Mouse (Mus musculus) spleen, postnatal 10 days (tissue): ENCODE data around the gene Kcnd3.
A peak's percentile ranks its signal among the peaks of the same experiment; 100 is the strongest.

Source experiments
- DNase-seq, 2 experiments: peaks; one replicate each; pipeline ENCODE4 v3.0.0; 2021 to 2022; ENCODE audit warnings: low spot score in 2 of 2

The Kcnd3 gene

GRCm38 (mm10) chr3:105457657-105458056 lies 5.5 kb downstream of the Kcnd3 start:
- no peak for DNase-seq

- DNase-seq = no peak
Measured at GRCm38 (mm10) chr3:105466538-105466937, 14.4 kb downstream of the Kcnd3 start.

- DNase-seq = no peak
Measured at GRCm38 (mm10) chr3:105472564-105472963, 20.4 kb downstream of the Kcnd3 start.

GRCm38 (mm10) chr3:105476408-105476807 lies 24.3 kb downstream of the Kcnd3 start:
- no peak for DNase-seq

DNA sequence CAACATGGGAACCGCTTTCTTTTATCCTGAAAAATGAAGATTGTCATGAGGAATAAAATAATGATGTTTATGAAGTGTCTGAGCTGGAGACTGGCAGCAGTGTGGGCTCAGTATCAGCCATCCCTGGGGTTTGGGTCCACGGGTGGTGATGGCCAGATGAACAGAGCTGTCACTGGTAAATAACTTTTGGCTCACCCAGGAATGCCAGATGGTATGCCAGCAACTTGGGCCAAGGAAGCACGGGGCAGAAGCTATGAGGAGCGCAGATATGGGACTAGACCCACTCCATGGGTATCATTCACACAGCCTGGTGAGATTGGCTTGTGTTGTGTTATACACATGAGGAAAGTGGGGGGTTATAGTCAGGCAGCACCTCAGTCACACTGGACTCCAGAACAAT lies 26.7 kb downstream of the Kcnd3 start:
- no peak for DNase-seq

DNA sequence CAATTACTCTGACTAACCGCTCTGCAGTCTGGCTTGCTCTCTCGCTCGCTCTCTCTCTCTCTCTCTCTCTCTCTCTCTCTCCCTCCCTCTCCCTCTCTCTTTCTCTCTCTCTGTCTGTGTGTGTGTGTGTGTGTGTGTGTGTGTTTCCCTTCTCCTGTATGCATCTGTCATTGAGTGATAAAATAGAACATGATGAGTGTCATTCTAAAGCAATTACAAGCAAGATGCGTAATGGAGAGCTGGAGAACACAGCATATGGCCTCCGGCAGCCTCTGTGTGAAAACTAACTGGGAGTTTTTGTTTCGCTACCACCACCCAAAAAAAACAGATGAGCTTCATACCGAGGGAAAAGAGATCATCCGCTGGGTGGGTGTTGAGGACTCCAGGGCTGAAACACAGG lies 29.3 kb downstream of the Kcnd3 start:
- DNase-seq = no peak

DNA sequence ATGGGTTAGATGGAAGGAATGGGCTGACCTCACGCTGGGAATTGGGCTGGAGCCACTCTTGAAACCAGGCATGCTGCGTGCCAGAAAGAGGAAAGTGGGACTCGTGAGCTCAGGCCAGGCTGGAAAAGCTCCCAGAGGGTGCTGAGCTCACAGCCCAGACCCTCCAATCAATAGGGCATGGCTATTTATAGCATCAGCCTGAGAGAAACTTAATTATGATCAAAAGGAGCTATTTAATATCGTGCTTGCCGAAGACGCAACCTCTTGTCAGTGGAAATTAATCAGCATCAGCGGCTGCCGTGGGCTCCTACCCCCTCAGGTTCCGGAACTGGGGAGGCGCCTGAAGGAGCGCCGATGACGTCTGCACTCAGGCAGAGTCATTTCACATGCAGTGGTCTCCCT lies 31.5 kb downstream of the Kcnd3 start:
- no peak for DNase-seq

- peak in 1 of 2 experiments; percentile 26 for DNase-seq
Measured at GRCm38 (mm10) chr3:105487171-105487570, 35.0 kb downstream of the Kcnd3 start.

- no peak for DNase-seq
Measured at GRCm38 (mm10) chr3:105489607-105490006, 37.5 kb downstream of the Kcnd3 start.

- DNase-seq = no peak
Measured at GRCm38 (mm10) chr3:105494886-105495285, 42.8 kb downstream of the Kcnd3 start.

DNA sequence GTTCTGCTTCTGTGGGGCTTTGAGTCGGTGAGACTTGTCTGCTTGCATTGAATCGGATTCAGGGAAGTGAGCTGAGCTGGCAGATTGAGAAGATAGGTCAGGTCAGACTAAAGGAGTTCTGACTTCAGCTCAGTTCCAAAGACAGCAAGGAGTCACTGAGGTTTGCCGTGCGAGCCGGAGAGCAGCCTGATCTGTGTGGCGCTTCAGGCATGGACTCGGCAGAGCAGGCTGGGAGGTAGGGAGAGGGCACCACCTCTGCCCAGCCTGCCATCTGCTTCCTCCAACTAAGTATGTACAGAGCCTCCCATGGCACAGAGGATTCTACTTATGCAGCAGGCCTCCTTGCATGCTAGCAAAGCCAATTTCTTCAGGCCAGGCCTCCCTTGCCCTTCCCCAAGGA lies 44.1 kb downstream of the Kcnd3 start:
- no peak for DNase-seq

DNA sequence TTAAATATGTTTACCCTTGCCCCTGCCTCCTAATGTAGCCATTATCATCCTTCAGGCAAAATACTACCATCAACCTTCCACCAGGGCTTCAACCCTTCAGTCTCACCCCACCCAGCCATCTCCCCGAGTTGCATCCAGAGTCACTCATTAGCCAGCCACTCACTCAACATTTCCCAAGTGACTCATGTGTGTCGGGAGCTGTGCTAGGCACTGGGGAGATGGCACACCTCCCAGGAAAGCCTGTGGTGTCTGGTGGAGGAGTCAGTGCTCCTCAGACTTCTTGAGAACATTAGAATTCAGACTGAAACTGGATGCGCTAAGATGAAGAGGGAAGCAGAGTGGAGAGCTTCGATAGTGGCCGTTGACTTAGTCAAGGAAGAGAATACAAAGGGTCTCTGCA lies 44.8 kb downstream of the Kcnd3 start:
- DNase-seq = no peak

- DNase-seq = no peak
Measured at GRCm38 (mm10) chr3:105501071-105501470, 48.9 kb downstream of the Kcnd3 start.

GRCm38 (mm10) chr3:105504272-105504671 lies 52.1 kb downstream of the Kcnd3 start:
- no peak for DNase-seq

- no peak for DNase-seq
Measured at GRCm38 (mm10) chr3:105505161-105505872, 53.2 kb downstream of the Kcnd3 start.

DNA sequence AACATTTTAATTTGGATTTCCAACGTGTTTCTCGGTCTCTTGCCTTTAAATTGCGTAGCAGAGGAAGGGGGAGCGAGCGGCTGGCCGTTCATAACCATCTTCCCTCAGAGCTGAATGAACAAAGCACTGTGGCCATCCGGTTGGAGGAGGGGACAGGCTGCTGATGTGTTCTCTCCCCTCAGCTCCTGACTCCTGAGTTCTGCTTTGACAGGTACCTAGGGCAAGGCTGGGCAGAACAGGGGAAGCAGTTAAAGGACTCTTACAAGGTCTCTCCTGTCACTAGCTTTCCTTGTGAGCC lies 53.7 kb downstream of the Kcnd3 start:
- DNase-seq = no peak

DNA sequence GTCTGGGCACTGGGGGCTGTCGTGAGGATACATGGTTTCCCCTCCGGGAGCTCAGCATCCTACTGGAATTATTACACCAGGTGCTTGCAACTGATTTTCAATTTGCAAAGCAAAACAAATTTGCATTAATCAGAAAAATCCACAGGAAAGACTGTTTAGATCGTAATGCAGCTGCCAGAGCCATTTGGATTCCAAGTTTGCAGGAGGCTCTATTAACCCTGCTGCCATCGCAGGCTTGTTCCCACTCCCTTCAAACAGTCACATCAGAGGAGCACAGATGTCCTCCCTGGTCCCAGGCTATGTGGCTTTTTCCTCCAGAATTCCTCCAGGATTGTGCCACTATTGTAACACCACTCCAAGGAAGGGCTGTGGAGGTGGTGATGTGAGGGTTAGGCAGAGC lies 54.5 kb downstream of the Kcnd3 start:
- DNase-seq = no peak

DNA sequence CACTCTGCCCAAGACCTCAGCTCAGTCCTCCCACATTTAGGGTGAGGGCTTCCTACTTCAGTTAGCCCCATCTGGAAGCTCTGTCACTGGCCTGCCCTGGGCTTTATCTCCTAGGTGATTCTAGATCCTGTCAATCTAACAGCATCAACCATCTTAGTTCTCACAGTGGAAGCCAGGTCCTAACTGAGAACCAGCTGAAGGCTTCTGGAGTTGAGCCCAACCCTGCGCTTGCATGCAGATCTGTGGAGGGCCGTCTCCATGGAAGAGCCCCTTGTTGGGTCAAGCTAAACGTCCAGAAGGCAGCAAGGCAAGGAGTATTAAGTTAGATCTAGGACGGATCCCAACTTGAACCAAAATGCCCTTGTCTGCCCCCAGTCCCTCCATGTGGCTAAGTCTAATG lies 57.2 kb downstream of the Kcnd3 start:
- DNase-seq = no peak

DNA sequence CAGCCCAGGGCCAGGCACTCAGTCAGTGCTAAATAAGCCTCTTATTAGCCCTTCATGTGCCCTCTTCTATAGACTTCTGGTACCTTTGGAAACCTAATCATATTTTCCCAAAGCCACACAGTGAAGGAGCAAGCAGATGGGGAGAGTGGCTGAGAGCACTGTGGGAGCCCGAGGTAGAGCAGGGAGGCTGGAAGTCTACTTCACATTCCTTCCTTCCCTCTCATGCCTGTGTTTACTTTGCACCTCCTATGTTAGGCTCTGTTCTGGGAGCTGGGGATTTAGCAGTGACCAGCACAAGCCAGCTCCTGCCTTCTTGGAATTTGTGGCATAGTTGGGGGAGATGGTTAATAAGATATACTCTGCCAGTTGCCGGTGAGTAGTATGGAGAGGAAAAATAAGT lies 59.7 kb downstream of the Kcnd3 start:
- no peak for DNase-seq

GRCm38 (mm10) chr3:105514215-105514614 lies 62.1 kb downstream of the Kcnd3 start:
- DNase-seq = no peak

GRCm38 (mm10) chr3:105515035-105515434 lies 62.9 kb downstream of the Kcnd3 start:
- no peak for DNase-seq

GRCm38 (mm10) chr3:105515640-105516039 lies 63.5 kb downstream of the Kcnd3 start:
- DNase-seq = no peak

DNA sequence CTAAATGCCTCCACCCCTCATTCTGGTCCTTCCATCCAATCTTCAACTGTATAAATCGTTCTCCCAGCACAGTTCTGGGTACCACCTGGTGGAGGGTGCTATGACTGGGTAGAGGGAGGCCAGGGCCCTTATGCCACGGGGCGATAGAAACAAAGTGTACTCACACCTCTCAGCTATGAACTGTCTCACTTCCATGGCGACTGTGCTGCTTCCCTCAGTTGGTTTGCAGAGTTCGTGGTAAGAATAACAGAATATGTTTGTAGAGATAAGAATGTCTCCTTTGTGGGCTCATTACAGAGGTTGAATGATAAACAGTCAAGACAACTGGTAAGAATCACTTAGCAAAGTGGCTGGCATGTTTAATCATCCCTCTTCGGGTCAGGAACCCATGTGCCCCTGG lies 68.3 kb downstream of the Kcnd3 start:
- no peak for DNase-seq

DNA sequence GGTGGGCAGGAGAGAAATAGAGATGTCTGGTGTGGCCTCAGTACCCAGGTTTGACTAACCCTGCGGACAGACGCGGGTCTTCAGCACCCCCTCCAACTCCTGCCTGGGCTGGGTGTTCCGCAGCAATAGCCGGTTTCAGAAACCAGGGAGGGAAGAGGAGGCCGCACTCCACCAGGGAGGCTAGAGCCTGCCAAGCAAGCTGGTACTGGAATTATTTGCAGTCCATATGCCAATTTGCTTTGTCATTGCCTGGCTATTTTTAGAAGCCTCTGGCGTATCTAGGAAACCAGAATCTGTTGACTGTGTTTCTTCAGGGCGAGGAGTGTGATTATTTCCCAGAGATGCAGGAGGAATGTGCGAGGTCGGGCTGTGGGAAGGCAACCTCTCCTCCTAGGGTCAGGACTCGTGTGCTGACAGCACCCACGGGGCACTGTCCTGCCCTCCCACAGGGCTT lies 69.1 kb downstream of the Kcnd3 start:
- no peak for DNase-seq
